Mouse (Mus musculus): ENCODE data around the gene Acyp2. TPM values are rescaled to one million over a fixed set of nuclear protein-coding genes. Genes with fewer than 3 reads are reported as not detected.
"Not testable (repeated sequence)": the region's sequence is repeated elsewhere in the genome, so short reads cannot be mapped to it uniquely, and the experiment has no call there.

The Acyp2 gene
- polyA plus RNA-seq, 1 experiment = 4.8 TPM

- Histone ChIP-seq H3K36me3 (ENCODE audit: control insufficient read depth, insufficient read depth) (no peaks in the 10 kb centered on the region), H3K4me3 (ENCODE audit: insufficient read depth, poor library complexity, severe bottlenecking) (no peak overlapping the region), H3ac (ENCODE audit: control insufficient read depth, insufficient read length, low read depth) (no peak overlapping the region), H3K79me2 (ENCODE audit: control insufficient read depth, insufficient read depth) (no peaks in the 10 kb centered on the region), H3K79me3 (ENCODE audit: low read depth) (no peaks in the 10 kb centered on the region), H3K27me3 (ENCODE audit: control insufficient read depth, insufficient read depth, insufficient read length) (no peaks in the 10 kb centered on the region)
- TF ChIP-seq FOSL1 (IDR thresholded peaks at IDR 0.05; ENCODE audit: insufficient read depth, low read length, poor library complexity, severe bottlenecking) (no peak), CTCF (IDR thresholded peaks at IDR 0.05; ENCODE audit: control insufficient read depth, insufficient read depth, insufficient read length) (no peak), CEBPB (IDR thresholded peaks at IDR 0.05; ENCODE audit: low read depth) (no peak), MYOG (IDR thresholded peaks at IDR 0.05; ENCODE audit: control insufficient read depth, extremely low read depth, insufficient read length) (no peak), MYOD1 (IDR thresholded peaks at IDR 0.05; ENCODE audit: control insufficient read depth, insufficient read length, low read depth) (no peak), USF1 (IDR thresholded peaks at IDR 0.05; ENCODE audit: low read depth) (no peak), MAX (IDR thresholded peaks at IDR 0.05) (no peak)
Observed at GRCm38 (mm10) chr11:30623218-30623617, 26.2 kb downstream of the Acyp2 start.

- not testable (repeated sequence) for H3K27me3 ChIP-seq (ENCODE audit: control insufficient read depth, insufficient read depth, insufficient read length); H3K4me3 ChIP-seq (ENCODE audit: insufficient read depth, poor library complexity, severe bottlenecking); H3K79me3 ChIP-seq (ENCODE audit: low read depth); H3ac ChIP-seq (ENCODE audit: control insufficient read depth, insufficient read length, low read depth); H3K36me3 ChIP-seq (ENCODE audit: control insufficient read depth, insufficient read depth); H3K79me2 ChIP-seq (ENCODE audit: control insufficient read depth, insufficient read depth)
Observed at GRCm38 (mm10) chr11:30621386-30622363, 27.7 kb downstream of the Acyp2 start.

- Histone ChIP-seq H3K79me3 (ENCODE audit: low read depth) (no peaks in the 10 kb centered on the region), H3K79me2 (ENCODE audit: control insufficient read depth, insufficient read depth) (no peaks in the 10 kb centered on the region), H3K36me3 (ENCODE audit: control insufficient read depth, insufficient read depth) (no peaks in the 10 kb centered on the region), H3K27me3 (ENCODE audit: control insufficient read depth, insufficient read depth, insufficient read length) (no peaks in the 10 kb centered on the region), H3ac (ENCODE audit: control insufficient read depth, insufficient read length, low read depth) (no peak overlapping the region), H3K4me3 (ENCODE audit: insufficient read depth, poor library complexity, severe bottlenecking) (no peak overlapping the region)
- TF ChIP-seq CEBPB (IDR thresholded peaks at IDR 0.05; ENCODE audit: low read depth) (no peak), MYOD1 (IDR thresholded peaks at IDR 0.05; ENCODE audit: control insufficient read depth, insufficient read length, low read depth) (no peak), USF1 (IDR thresholded peaks at IDR 0.05; ENCODE audit: low read depth) (no peak), MYOG (IDR thresholded peaks at IDR 0.05; ENCODE audit: control insufficient read depth, extremely low read depth, insufficient read length) (no peak), FOSL1 (IDR thresholded peaks at IDR 0.05; ENCODE audit: insufficient read depth, low read length, poor library complexity, severe bottlenecking) (no peak), CTCF (IDR thresholded peaks at IDR 0.05; ENCODE audit: control insufficient read depth, insufficient read depth, insufficient read length) (no peak), MAX (IDR thresholded peaks at IDR 0.05) (no peak)
Observed at GRCm38 (mm10) chr11:30618235-30618634, 31.2 kb downstream of the Acyp2 start.

- no peaks in the 10 kb centered on the region for H3K79me2 ChIP-seq (ENCODE audit: control insufficient read depth, insufficient read depth)
Observed at GRCm38 (mm10) chr11:30617571-30618097, 31.8 kb downstream of the Acyp2 start.

GRCm38 (mm10) chr11:30615977-30616376 lies 33.4 kb downstream of the Acyp2 start:
- TF ChIP-seq CEBPB (IDR thresholded peaks at IDR 0.05; ENCODE audit: low read depth) = no peak
- no peak for TF ChIP-seq USF1 (IDR thresholded peaks at IDR 0.05; ENCODE audit: low read depth)
- TF ChIP-seq MYOD1 (IDR thresholded peaks at IDR 0.05; ENCODE audit: control insufficient read depth, insufficient read length, low read depth) = no peak
- TF ChIP-seq FOSL1 (IDR thresholded peaks at IDR 0.05; ENCODE audit: insufficient read depth, low read length, poor library complexity, severe bottlenecking) = no peak
- no peak for TF ChIP-seq MYOG (IDR thresholded peaks at IDR 0.05; ENCODE audit: control insufficient read depth, extremely low read depth, insufficient read length)
- no peak for TF ChIP-seq MAX (IDR thresholded peaks at IDR 0.05)
- H3K79me3 ChIP-seq (ENCODE audit: low read depth) = no peaks in the 10 kb centered on the region
- no peak overlapping the region for H3K4me3 ChIP-seq (ENCODE audit: insufficient read depth, poor library complexity, severe bottlenecking)
- no peak overlapping the region for H3ac ChIP-seq (ENCODE audit: control insufficient read depth, insufficient read length, low read depth)
- no peaks in the 10 kb centered on the region for H3K79me2 ChIP-seq (ENCODE audit: control insufficient read depth, insufficient read depth)
- H3K27me3 ChIP-seq (ENCODE audit: control insufficient read depth, insufficient read depth, insufficient read length) = no peaks in the 10 kb centered on the region
- no peaks in the 10 kb centered on the region for H3K36me3 ChIP-seq (ENCODE audit: control insufficient read depth, insufficient read depth)

More at GRCm38 (mm10) chr11:30617571-30618097, 31.8 kb downstream of the Acyp2 start:
- Histone ChIP-seq H3K36me3 (ENCODE audit: control insufficient read depth, insufficient read depth) (no peaks in the 10 kb centered on the region), H3K79me3 (ENCODE audit: low read depth) (no peaks in the 10 kb centered on the region), H3K27me3 (ENCODE audit: control insufficient read depth, insufficient read depth, insufficient read length) (no peaks in the 10 kb centered on the region), H3ac (ENCODE audit: control insufficient read depth, insufficient read length, low read depth) (no peak overlapping the region), H3K4me3 (ENCODE audit: insufficient read depth, poor library complexity, severe bottlenecking) (no peak overlapping the region)
- TF ChIP-seq MYOD1 (IDR thresholded peaks at IDR 0.05; ENCODE audit: control insufficient read depth, insufficient read length, low read depth) (no peak), CEBPB (IDR thresholded peaks at IDR 0.05; ENCODE audit: low read depth) (no peak), CTCF (IDR thresholded peaks at IDR 0.05; ENCODE audit: control insufficient read depth, insufficient read depth, insufficient read length) (no peak), MAX (IDR thresholded peaks at IDR 0.05) (no peak), USF1 (IDR thresholded peaks at IDR 0.05; ENCODE audit: low read depth) (no peak), MYOG (IDR thresholded peaks at IDR 0.05; ENCODE audit: control insufficient read depth, extremely low read depth, insufficient read length) (no peak), FOSL1 (IDR thresholded peaks at IDR 0.05; ENCODE audit: insufficient read depth, low read length, poor library complexity, severe bottlenecking) (no peak)
